Mouse (Mus musculus) heart, embryonic 15.5 days (tissue): Measurements from ENCODE around the gene Zfp341. TPM values are rescaled to one million over a fixed set of nuclear protein-coding genes. Genes with fewer than 3 reads are reported as not detected.

Experiments used
- polyA plus RNA-seq: library from polyadenylated mRNA; unstranded; fragments of >200 nt; fragmentation: Nextera tagmentation; extraction: Ambion mirVana; gene quantifications from 2 replicates; pipeline ENCODE4 v1.2.1, GENCODE M21; 2015

Zfp341 gene
- polyA plus RNA-seq, 1 experiment from 2014 or later: 0.53 TPM

Other genes with a start within 250 kb of the Zfp341 start
- gene Cdk5rap1, start 240.3 kb upstream of the Zfp341 start, polyA plus RNA-seq: 13.6 and 14.8 TPM in 2 replicates
- gene Snta1, start 205.2 kb upstream of the Zfp341 start, polyA plus RNA-seq: 53.2 and 54.3 TPM in 2 replicates
- gene Cbfa2t2, start 176.8 kb upstream of the Zfp341 start, polyA plus RNA-seq: 25.9 and 31.0 TPM in 2 replicates
- gene 1700003F12Rik, start 66.2 kb upstream of the Zfp341 start, polyA plus RNA-seq: 0.43 and 0.99 TPM in 2 replicates
- gene Actl10, start 61.5 kb upstream of the Zfp341 start, polyA plus RNA-seq: 0.22 and 0.26 TPM in 2 replicates
- 2.0 and 2.4 TPM in 2 replicates for gene Necab3, start 54.4 kb upstream of the Zfp341 start, polyA plus RNA-seq
- 17.0 and 23.1 TPM in 2 replicates for gene E2f1, start 43.4 kb upstream of the Zfp341 start, polyA plus RNA-seq
- gene Pxmp4, start 9.6 kb upstream of the Zfp341 start, polyA plus RNA-seq: 24.6 and 27.1 TPM in 2 replicates
- gene 4930519P11Rik, start 140 bp downstream of the Zfp341 start, polyA plus RNA-seq: not detected in 2 replicates
- 24.1 and 25.1 TPM in 2 replicates for gene Chmp4b, start 38.4 kb downstream of the Zfp341 start, polyA plus RNA-seq
- gene Gm14214, start 156.7 kb downstream of the Zfp341 start, polyA plus RNA-seq: not detected in 2 replicates
- 28.9 and 32.9 TPM in 2 replicates for gene Raly, start 177.8 kb downstream of the Zfp341 start, polyA plus RNA-seq
- 0.30 and 0.71 TPM in 2 replicates for gene a, start 178.1 kb downstream of the Zfp341 start, polyA plus RNA-seq